Mouse (Mus musculus) retina, postnatal 7 days (tissue): ENCODE results near the gene Gm7075.
"Not testable (repeated sequence)": the region's sequence is repeated elsewhere in the genome, so short reads cannot be mapped to it uniquely, and the experiment has no call there.

ENCODE experiments used
- DNase-seq: peaks from one replicate; pipeline ENCODE4 v3.0.0-alpha.2; 2012; ENCODE audit warnings: low read depth, low spot score

Gm7075 gene

DNA sequence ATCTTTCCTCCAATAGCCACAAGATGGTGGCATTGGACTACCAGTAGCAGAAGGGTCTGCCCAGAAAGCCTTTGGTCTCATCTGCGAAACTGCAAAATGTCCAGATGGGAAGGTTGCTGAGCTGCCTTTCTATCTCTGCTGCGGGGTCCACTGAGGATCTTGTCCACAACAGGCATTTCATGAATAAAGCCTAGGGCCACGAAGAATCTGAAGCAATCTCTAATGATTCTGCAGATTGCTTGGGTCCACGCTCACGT is 1.1 kb upstream of the Gm7075 start:
- DNase-seq: no peak

GRCm38 (mm10) chr10:63417061-63417460 is 4.5 kb downstream of the Gm7075 start:
- DNase-seq: no peak

DNA sequence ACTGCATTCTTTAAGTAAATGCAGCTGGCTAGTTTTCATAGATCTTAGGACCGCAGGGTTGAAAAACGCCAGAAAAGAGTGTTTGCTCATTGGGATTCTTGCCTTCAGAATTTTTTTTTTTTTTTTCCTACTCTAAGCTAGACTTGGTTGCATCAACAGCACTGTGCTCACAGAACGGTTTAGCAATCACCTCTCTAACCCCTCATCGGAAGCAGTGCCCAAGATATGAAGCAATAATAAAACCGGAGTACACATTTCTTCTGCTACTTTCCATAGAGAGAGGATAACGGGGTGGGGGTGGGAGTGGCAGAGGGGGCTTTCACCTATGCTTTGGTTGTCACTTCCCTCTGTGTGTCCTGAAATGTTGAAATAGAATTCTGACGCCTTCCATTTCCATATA is 5.7 kb downstream of the Gm7075 start:
- DNase-seq: no peak

DNA sequence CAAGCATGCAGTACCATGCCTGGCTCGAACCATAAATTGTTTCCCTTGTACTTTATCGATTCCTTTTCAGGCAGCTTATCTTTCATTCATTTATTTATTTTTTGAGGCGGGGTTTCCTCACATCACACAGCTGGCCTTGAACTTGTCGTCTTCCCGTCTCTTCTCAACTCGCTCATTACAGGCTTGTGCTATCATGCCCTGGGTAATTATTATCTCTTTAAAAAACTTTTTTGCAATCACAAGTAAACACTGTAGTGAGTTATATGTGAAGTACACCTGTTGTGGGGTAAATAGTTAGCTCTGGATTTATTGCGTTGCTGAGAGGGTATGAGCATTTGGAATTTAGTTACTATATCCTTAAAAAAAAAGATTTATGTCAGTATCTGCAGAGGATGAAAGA is 6.3 kb downstream of the Gm7075 start:
- no peak for DNase-seq

DNA sequence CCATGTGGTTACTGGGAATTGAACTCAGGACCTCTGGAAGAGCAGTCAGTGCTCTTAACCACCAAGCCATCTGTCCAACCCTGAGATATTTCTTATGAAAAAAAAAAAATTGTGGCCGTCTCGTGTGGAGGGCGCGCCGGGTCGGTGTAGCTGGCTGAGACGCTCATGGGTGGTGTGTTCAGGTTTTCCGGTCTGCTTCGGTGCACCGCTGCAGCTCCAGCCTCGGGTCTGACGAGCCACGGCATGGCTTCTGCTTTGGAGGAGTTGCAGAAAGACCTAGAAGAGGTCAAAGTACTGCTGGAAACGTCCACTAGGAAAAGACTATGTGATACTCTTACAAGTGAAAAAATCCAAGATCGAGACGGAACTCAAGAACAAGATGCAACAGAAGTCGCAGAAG is 8.8 kb downstream of the Gm7075 start:
- no peak for DNase-seq

GRCm38 (mm10) chr10:63411674-63412073 is 9.9 kb downstream of the Gm7075 start:
- not testable (repeated sequence) for DNase-seq

GRCm38 (mm10) chr10:63410162-63410956 is 11.2 kb downstream of the Gm7075 start:
- no peak for DNase-seq

DNA sequence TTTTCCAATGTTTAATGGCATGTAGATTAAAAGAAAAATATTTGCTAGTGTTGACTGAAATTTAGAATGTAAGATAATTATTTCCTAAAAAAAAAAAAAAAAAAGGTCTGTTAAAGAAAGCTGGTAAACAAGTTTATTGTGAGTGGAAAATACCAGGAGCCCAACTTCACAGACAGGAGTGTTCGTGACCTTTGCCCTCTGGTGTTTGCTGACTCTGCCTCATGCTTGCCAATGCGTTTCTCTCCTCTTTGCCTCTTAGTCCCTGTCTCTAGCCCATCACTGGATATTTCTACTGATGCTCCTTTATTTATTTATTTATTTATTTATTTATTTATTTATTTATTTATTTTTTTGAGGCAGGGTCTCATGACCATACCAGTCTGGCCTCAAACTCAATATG is 18.0 kb downstream of the Gm7075 start:
- no peak for DNase-seq

DNA sequence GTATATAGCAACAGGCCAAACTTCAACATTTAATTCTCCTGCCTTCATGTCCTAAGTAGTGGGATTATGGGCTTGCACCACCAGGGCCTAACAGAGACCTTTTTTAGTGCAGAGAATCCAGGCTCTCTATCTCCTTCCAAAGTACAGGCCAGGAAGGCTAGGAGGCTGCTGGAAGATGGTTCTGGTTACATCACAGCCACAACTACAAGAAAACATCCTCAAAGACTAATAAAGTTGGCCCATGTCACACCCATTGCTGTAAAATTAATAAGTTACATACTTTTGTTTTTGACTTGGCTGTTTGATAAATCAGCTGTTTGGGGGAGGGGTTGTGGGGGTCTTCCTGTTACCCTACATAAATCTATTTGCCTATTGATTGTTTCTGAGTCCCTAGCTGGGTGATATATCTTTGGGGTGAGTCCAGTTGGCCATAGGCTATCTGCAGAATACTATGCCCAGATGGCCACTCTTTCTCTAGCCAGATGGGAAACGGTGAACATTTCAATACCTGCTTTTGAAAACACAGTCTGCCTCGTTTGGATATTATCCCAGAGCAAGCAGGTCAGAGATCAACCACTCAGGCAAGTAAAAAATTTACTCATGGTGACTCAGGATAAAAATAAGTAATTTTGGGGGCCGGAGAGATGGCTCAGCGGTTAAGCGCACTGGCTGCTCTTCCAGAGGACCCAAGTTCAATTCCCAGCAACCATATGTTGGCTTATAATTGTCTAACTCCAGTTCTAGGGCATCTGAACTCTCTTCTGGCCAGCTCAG is 18.7 kb downstream of the Gm7075 start:
- no peak for DNase-seq

GRCm38 (mm10) chr10:63396963-63397362 is 24.6 kb downstream of the Gm7075 start:
- no peak for DNase-seq

- no peak for DNase-seq
Measured at GRCm38 (mm10) chr10:63388948-63389347, 32.6 kb downstream of the Gm7075 start.

- DNase-seq: no peak
Measured at GRCm38 (mm10) chr10:63386991-63387390, 34.6 kb downstream of the Gm7075 start.

GRCm38 (mm10) chr10:63386444-63386843 is 35.1 kb downstream of the Gm7075 start:
- DNase-seq: peak; percentile 73

DNA sequence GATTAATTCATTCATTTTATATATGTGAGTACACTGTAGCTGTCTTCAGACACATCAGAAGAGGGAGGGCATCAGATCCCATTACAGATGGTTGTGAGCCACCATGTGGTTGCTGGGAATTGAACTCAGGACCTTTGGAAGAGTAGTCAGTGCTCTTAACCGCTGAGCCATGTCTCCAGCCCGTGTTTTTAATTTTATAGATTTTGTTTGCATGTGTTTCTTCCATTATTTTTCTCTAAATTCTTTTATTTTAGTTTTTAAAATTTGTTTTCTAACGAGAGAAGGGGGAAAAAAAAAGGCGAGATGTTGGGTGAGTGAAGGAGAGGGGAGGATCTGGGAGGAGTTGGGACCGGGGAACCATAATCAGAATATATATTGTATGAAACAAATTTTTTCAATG is 35.7 kb downstream of the Gm7075 start:
- not testable (repeated sequence) for DNase-seq

DNA sequence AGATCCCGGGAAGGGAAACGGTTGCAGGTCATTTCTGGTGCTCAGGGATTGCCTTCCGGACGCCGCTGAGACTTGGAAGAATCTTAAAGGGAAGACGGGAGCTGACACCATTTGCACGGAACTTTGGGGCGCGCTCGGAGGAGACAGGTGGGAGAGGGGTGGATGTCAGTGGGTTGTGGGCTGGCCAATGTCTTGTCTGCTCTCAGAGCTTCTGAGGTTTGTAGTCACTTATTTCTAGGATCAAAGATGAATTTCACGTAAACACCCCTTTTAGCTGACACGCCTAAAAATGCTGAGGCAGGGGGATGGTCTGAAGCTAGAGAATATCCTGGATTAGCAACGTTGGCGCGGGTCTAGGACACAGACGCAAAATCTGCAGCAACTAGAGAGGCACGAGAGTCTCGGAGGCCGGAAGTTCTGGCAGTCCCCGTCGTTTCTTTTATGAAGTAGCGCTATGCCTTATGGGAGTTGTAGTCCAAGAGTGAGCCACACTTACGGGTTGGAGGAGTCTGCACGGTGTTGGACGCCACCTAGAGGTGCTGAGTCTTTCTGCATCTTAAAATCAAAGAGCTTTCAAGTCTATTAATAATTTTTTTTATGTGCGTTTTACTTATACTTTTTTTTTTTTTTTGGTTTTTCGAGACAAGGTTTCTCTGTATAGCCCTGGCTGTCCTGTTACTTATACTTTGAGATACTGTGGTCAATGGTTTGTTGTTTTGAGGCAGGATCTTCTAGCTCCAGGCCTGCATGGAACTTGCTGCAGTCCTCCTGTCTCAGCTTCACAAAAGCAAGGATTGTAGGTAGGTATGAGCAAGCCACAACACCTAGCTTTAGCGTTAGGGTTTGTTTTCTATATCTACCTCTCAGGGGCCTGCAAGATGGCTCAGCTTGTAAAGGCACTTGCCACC is 39.0 kb downstream of the Gm7075 start, which contains the start of gene Dnajc12:
Gene Dnajc12 (plus strand): TSS at position 72 of the 908 bp plus-strand sequence.
- DNase-seq: peak; percentile 94

DNA sequence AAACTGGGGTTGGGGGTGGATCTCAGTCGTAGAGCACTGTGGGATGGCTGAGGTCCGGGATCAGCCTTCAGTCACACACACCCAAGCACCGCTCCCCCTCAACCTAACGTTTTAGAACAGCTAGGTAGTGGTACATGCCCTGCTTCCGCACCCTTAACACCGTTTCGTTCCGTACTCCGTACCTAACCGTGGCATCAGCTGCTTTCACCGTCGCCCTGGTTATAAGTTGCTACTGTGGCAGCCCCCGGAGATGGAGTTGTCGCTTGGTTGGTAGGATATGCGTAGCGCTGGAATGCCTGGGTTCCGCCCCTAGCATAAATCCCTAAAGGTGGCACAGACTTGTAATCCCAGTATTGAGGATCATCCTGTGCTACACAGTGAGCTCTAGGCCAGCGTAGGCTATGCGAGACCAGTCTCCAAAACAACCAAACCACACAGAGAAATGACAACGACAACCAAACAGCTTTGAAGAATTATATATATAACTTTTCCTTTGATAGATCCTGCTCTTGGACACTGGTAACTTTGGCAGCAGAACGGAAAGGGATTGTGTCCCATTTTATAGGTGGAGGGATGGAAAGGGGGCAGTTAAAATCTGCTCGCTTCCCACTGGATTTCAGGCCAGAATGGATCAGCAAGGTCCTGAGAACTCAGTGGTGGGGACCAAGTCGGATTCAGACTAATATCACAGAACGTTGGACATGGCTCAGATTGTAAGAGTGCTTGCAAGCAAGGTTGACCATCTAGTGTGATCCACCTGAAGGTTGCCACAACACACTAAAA is 39.9 kb downstream of the Gm7075 start, which contains the start of gene Sirt1:
Gene Sirt1 (minus strand): TSS at position 207 of the 783 bp plus-strand sequence.
- DNase-seq: no peak

DNA sequence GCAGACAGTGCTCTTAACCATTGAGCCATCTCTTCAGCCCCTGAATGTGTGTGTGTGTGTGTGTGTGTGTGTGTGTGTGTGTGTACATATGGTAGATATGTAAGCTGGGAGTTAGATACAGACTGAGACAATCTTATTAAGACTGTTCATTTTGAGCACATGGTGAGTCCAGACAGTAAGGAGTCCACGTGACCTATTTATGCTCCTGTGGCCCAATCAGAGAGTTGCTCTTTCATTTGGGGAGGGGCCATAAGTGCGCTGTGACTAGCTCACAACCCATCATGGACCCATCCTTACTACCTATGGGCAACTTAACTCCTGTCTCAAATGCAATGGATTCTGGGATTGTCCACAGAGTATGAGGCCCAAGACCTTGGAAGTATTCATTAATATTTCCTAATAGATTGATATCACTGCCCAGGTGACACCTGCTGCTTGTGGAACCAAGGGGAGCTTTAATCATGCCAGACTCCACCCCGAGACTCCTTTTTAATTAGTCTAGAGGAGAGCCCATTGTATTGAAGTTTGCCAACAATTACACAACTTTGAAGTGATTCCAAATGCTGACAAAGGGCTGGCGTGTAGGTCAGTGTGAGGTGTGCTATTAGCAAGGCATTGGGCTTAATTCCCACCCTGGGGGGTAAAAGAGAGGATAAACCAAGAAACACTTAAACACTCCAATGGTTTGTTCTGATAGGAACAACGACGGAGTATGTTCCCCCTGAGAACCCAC is 42.5 kb downstream of the Gm7075 start:
- no peak for DNase-seq

DNA sequence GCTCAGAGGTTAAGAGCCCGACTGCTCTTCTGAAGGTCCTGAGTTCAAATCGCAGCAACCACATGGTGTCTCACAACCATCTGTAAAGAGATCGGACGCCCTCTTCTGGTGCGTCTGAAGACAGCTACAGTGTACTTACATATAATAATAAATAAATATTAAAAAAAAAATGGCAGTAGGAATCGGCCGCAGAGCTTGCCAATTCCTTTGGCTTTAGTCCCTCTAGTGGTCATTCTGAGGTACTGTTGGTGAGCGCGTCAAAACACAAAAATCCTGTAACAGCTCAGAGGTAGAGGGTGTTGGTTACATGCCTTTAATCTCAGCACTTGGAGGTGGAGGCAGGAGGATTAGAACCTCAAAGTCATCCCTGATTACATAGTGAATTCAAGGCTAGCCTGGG is 44.1 kb downstream of the Gm7075 start:
- DNase-seq: peak; percentile 61

DNA sequence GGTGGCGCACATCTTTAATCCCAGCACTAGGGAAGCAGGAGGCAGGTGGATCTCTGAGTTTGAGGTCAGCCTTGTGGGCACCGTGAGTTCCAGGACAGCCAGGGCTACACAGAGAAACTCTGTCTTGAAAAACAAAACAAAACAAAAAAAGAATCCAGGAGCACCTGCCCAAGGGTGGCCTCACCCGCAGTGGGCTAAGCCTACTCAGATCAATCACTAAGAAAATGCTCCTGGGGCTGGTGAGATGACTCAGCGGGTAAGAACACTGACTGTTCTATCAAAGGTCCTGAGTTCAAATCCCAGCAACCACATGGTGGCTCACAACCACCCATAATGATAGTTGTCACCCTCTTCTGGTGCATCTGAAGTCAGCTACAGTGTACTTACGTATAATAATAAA is 45.3 kb downstream of the Gm7075 start:
- DNase-seq: no peak
